Mouse (Mus musculus): ENCODE data around the gene Gpld1. TPM values are rescaled to one million over a fixed set of nuclear protein-coding genes. Genes with fewer than 3 reads are reported as not detected.

Gpld1 gene
- polyA plus RNA-seq, 2 experiments: 3.1 to 5.9 TPM

DNA sequence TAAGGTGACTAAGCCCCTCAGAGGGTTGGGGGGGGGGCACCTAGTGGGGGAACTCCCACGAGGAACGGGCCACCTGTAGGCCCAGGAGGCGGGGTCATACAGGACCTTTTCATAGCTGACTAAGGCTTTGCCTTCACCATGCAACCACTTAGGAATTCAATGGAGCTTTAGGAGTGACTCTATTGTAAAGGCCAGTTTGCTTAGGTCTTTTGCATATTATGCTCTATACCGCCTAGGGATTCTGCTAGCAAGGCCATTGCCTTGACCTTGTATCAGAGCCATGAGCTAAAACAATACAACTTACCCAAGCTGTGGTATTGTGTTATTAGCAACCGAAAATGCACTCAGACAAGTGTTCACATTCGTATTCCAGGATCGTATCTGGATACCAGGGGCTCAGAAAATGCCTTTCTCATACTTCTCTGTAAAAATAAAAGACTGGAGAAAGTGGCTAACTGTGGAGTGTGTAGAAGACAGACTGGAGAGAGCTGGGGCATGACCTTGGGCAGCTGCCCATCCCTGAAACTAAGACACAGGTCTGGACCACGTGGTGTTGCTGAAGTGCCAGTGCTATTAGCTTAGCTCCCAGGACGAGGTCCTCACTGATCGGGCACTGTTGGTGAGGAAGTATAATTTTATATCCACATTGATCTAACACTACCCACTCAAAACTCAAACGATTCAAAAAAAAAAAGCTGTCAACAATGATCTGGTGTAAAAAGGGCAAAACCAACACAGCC is 36.0 kb upstream of the Gpld1 start:
- Histone ChIP-seq H3K4me2 (ENCODE audit: low read depth) (no peak overlapping the region), H3K4me1 (replicated peaks; ENCODE audit: control insufficient read depth in 2 of 2, insufficient read depth in 2 of 2, low read length in 1 of 2) (no peaks in the 10 kb centered on the region), H3K9ac (replicated peaks) (no peak overlapping the region), H3K36me3 (replicated peaks; ENCODE audit: control insufficient read depth, insufficient read depth, low read depth) (no peaks in the 10 kb centered on the region), H3K27me3 (ENCODE audit: control insufficient read depth, insufficient read depth, low read length) (no peaks in the 10 kb centered on the region), H3K4me3 (ENCODE audit: insufficient read depth in 1 of 2, low read depth in 2 of 2, low read length in 2 of 2) (no peak overlapping the region), H3K9me3 (ENCODE audit: control insufficient read depth, low read length) (no peaks in the 10 kb centered on the region), H3K27ac (no peak overlapping the region)
- 63% methylated on average over 11 of the region's 11 CpGs for WGBS (ENCODE audit: insufficient replicate concordance)
- ATAC-seq (ENCODE audit: insufficient read depth) (no peak), DNase-seq (ENCODE audit: low read depth in 3 of 3, low spot score in 3 of 3) (no peak)
- TF ChIP-seq CTCF (IDR thresholded peaks at IDR 0.05; ENCODE audit: low read depth) (no peak), EP300 (IDR thresholded peaks at IDR 0.05; ENCODE audit: low read depth) (no peak)

DNA sequence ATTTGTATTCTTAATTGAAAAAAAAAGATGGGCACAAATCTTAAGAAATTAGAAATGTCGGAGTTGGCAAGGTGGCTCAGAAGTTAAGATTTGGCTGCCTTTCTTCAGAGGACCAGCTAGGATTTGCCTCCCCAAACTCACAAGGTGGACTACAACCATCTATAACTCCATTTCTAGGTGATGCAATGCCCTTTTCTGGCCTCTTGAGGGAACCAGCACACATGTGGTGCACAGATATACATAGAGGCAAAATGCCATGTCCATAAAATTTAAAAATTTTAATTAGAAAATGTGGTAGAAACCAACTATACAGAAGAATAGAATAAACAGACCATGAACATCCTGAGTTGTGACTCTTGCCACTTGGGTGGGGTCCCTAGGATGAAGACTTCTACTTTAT is 33.8 kb upstream of the Gpld1 start:
- no peak overlapping the region for H3K27ac ChIP-seq
- no peak overlapping the region for H3K9ac ChIP-seq (replicated peaks)
- WGBS (ENCODE audit: insufficient replicate concordance): 74% methylated on average over 1 of the region's 1 CpGs
- H3K27me3 ChIP-seq (ENCODE audit: control insufficient read depth, insufficient read depth, low read length): no peaks in the 10 kb centered on the region
- ATAC-seq (ENCODE audit: insufficient read depth): no peak
- no peak overlapping the region for H3K4me3 ChIP-seq (ENCODE audit: insufficient read depth in 1 of 2, low read depth in 2 of 2, low read length in 2 of 2)
- no peak for DNase-seq (ENCODE audit: low read depth in 3 of 3, low spot score in 3 of 3)
- H3K9me3 ChIP-seq (ENCODE audit: control insufficient read depth, low read length): no peaks in the 10 kb centered on the region
- TF ChIP-seq EP300 (IDR thresholded peaks at IDR 0.05; ENCODE audit: low read depth): no peak
- H3K36me3 ChIP-seq (replicated peaks; ENCODE audit: control insufficient read depth, insufficient read depth, low read depth): no peaks in the 10 kb centered on the region
- no peak overlapping the region for H3K4me2 ChIP-seq (ENCODE audit: low read depth)
- H3K4me1 ChIP-seq (replicated peaks; ENCODE audit: control insufficient read depth in 2 of 2, insufficient read depth in 2 of 2, low read length in 1 of 2): no peaks in the 10 kb centered on the region

DNA sequence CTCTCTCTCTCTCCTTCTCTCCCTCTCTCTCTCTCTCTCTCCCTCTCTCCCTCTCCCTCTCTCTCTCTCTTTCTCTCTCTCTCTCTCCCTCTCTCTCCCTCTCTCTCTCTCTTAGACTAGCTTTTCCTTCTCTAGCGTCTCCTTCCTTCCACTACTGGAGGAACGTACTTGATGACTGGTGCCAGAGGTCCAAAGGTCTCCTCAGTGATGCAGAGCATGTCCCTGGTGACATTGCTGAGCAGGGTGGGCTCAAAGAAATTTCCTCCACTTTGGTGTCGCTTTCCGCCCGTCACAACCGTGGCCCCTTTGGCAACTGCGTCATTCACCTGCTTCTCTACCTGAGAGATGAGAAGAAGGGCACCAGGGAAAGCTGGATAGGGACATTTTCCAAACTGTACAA is 29.4 kb upstream of the Gpld1 start:
- Histone ChIP-seq H3K4me1 (replicated peaks; ENCODE audit: control insufficient read depth in 2 of 2, insufficient read depth in 2 of 2, low read length in 1 of 2) (no peaks in the 10 kb centered on the region), H3K9me3 (ENCODE audit: control insufficient read depth, low read length) (no peaks in the 10 kb centered on the region), H3K9ac (replicated peaks) (no peak overlapping the region), H3K27me3 (ENCODE audit: control insufficient read depth, insufficient read depth, low read length) (no peaks in the 10 kb centered on the region), H3K27ac (no peak overlapping the region), H3K4me2 (ENCODE audit: low read depth) (no peak overlapping the region), H3K36me3 (replicated peaks; ENCODE audit: control insufficient read depth, insufficient read depth, low read depth) (no peaks in the 10 kb centered on the region), H3K4me3 (ENCODE audit: insufficient read depth in 1 of 2, low read depth in 2 of 2, low read length in 2 of 2) (no peak overlapping the region)
- TF ChIP-seq CTCF (IDR thresholded peaks at IDR 0.05; ENCODE audit: low read depth) (no peak), EP300 (IDR thresholded peaks at IDR 0.05; ENCODE audit: low read depth) (no peak)
- 76% methylated on average over 7 of the region's 7 CpGs for WGBS (ENCODE audit: insufficient replicate concordance)
- ATAC-seq (ENCODE audit: insufficient read depth) (no peak), DNase-seq (ENCODE audit: low read depth in 3 of 3, low spot score in 3 of 3) (no peak)

GRCm38 (mm10) chr13:24914915-24915314 is 28.0 kb upstream of the Gpld1 start:
- H3K9ac ChIP-seq (replicated peaks): no peak overlapping the region
- 77% methylated on average over 4 of the region's 4 CpGs for WGBS (ENCODE audit: insufficient replicate concordance)
- ATAC-seq (ENCODE audit: insufficient read depth): no peak
- no peaks in the 10 kb centered on the region for H3K9me3 ChIP-seq (ENCODE audit: control insufficient read depth, low read length)
- no peaks in the 10 kb centered on the region for H3K27me3 ChIP-seq (ENCODE audit: control insufficient read depth, insufficient read depth, low read length)
- H3K27ac ChIP-seq: no peak overlapping the region
- H3K4me3 ChIP-seq (ENCODE audit: insufficient read depth in 1 of 2, low read depth in 2 of 2, low read length in 2 of 2): no peak overlapping the region
- no peak overlapping the region for H3K4me2 ChIP-seq (ENCODE audit: low read depth)
- no peaks in the 10 kb centered on the region for H3K36me3 ChIP-seq (replicated peaks; ENCODE audit: control insufficient read depth, insufficient read depth, low read depth)
- H3K4me1 ChIP-seq (replicated peaks; ENCODE audit: control insufficient read depth in 2 of 2, insufficient read depth in 2 of 2, low read length in 1 of 2): no peaks in the 10 kb centered on the region
- TF ChIP-seq CTCF (IDR thresholded peaks at IDR 0.05; ENCODE audit: low read depth) (no peak), EP300 (IDR thresholded peaks at IDR 0.05; ENCODE audit: low read depth) (no peak)
- no peak for DNase-seq (ENCODE audit: low read depth in 3 of 3, low spot score in 3 of 3)

DNA sequence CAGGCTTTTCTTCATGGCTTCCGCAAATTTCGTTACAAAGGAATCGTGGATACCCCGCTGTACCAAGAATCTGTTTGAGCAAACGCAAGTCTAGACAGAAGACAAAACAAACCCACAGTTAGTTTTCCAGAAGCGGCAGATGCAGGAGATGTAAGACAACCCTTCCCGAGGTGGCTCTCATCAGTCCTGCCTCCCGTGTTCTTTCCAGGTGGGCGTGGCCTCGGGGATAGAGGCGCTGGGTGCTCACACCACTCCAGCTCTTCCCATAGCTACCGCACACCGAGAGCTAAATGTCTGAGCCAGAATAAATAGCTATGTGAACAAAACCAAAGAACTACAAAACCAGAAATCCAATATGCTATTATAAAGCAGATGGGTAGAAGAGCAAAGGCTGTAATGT is 27.1 kb upstream of the Gpld1 start:
- Histone ChIP-seq H3K36me3 (replicated peaks; ENCODE audit: control insufficient read depth, insufficient read depth, low read depth) (no peaks in the 10 kb centered on the region), H3K4me1 (replicated peaks; ENCODE audit: control insufficient read depth in 2 of 2, insufficient read depth in 2 of 2, low read length in 1 of 2) (no peaks in the 10 kb centered on the region), H3K9me3 (ENCODE audit: control insufficient read depth, low read length) (no peaks in the 10 kb centered on the region), H3K27ac (no peak overlapping the region), H3K9ac (replicated peaks) (no peak overlapping the region), H3K4me3 (ENCODE audit: insufficient read depth in 1 of 2, low read depth in 2 of 2, low read length in 2 of 2) (no peak overlapping the region), H3K4me2 (ENCODE audit: low read depth) (no peak overlapping the region), H3K27me3 (ENCODE audit: control insufficient read depth, insufficient read depth, low read length) (no peaks in the 10 kb centered on the region)
- DNase-seq (ENCODE audit: low read depth in 3 of 3, low spot score in 3 of 3): no peak
- TF ChIP-seq CTCF (IDR thresholded peaks at IDR 0.05; ENCODE audit: low read depth): no peak
- TF ChIP-seq EP300 (IDR thresholded peaks at IDR 0.05; ENCODE audit: low read depth): no peak
- no peak for ATAC-seq (ENCODE audit: insufficient read depth)
- 65% methylated on average over 13 of the region's 13 CpGs for WGBS (ENCODE audit: insufficient replicate concordance)

Measured in liver, embryonic 14.5 days (tissue).